Mouse (Mus musculus) G1E (cell line): Measurements from ENCODE around the gene Nme2. TPM values are rescaled to one million over a fixed set of nuclear protein-coding genes. Genes with fewer than 3 reads are reported as not detected.

ENCODE experiments used
- ATAC-seq: 2 replicates; pipeline ENCODE4 v1.8.0; 2016; ENCODE audit warnings: mild to moderate bottlenecking; ENCODE audit not compliant: insufficient number of reproducible peaks, poor library complexity, low FRiP score, severe bottlenecking; ENCODE audit errors: extremely low read depth
- DNase-seq: peaks from one replicate; pipeline ENCODE4 v3.0.0; 2012; ENCODE audit warnings: low spot score
- H3K27me3 ChIP-seq: 2 replicates; pipeline ENCODE4 v1.6.1; 2012; ENCODE audit warnings: mild to moderate bottlenecking, low read length, inconsistent platforms; ENCODE audit not compliant: insufficient read depth
- H3K36me3 ChIP-seq: replicated peaks from 2 replicates; pipeline ENCODE3; 2012; ENCODE audit warnings: mild to moderate bottlenecking, inconsistent platforms
- H3K4me1 ChIP-seq: 2 replicates; pipeline ENCODE4 v1.6.1; 2012; ENCODE audit warnings: low read depth, low read length, inconsistent platforms, mixed read lengths; ENCODE audit not compliant: insufficient read depth
- H3K4me3 ChIP-seq: 2 replicates; pipeline ENCODE4 v1.5.1; 2012; ENCODE audit warnings: low read depth, mild to moderate bottlenecking, inconsistent platforms, low read length, moderate library complexity, mixed read lengths
- H3K9me3 ChIP-seq: replicated peaks from 2 replicates; pipeline ENCODE4 v1.6.1; 2012; ENCODE audit warnings: inconsistent platforms
- CTCF ChIP-seq: IDR thresholded peaks from 2 replicates; pipeline ENCODE4 v1.5.1; 2012; ENCODE audit warnings: low read depth, low read length, inconsistent platforms, mixed read lengths
- GATA1 ChIP-seq: IDR thresholded peaks from 2 replicates; pipeline ENCODE4 v1.6.1; 2012; ENCODE audit warnings: borderline replicate concordance, low read length, inconsistent platforms, mixed read lengths
- GATA2 ChIP-seq: IDR thresholded peaks from 2 replicates; pipeline ENCODE4 v1.6.1; 2012; ENCODE audit warnings: low read depth, low read length, inconsistent platforms, borderline replicate concordance
- POLR2AphosphoS5 ChIP-seq: IDR thresholded peaks from 2 replicates; pipeline ENCODE4 v1.6.1; 2012; ENCODE audit warnings: low read depth, low read length, inconsistent platforms; ENCODE audit not compliant: insufficient replicate concordance
- TAL1 ChIP-seq: conservative IDR thresholded peaks from 2 replicates; pipeline ENCODE4 v1.6.1; 2012; ENCODE audit warnings: low read depth, low read length, inconsistent platforms, mixed read lengths
- polyA plus RNA-seq: library from polyadenylated mRNA; stranded (reverse); fragments of >175 nt; gene quantifications from 2 replicates; pipeline ENCODE4 v1.2.3, GENCODE M21; 2012
- total RNA-seq, 2 experiments: library from RNA; stranded (forward) in 1 of 2; stranded (reverse) in 1 of 2; fragments of 200-1000 nt in 1 of 2; fragments of >200 nt in 1 of 2; fragmentation: Nextera tagmentation in 1 of 2; gene quantifications; 2 replicates each; pipeline ENCODE4 v1.2.3; 2014 to 2017

The Nme2 gene
- total RNA-seq (2014; fragmentation: Nextera tagmentation) (23.6 and 29.3 TPM in 2 replicates), total RNA-seq (2017) (144 and 162 TPM in 2 replicates), polyA plus RNA-seq (131 and 161 TPM in 2 replicates)

- Histone ChIP-seq H3K27me3 (no peaks in the 10 kb centered on the region), H3K4me1 (peaks cover 56% of the 10 kb centered on the region), H3K9me3 (no peaks in the 10 kb centered on the region), H3K4me3 (peak within 1 kb of the TSS; percentile 80), H3K36me3 (peaks cover 82% of the 10 kb centered on the region)
- ATAC-seq, result 0 out of 2 replicates have a peak, but pooled peaks have one; percentile 1
- DNase-seq, result no peak
- TF ChIP-seq GATA2, result no peak
- no peak for TF ChIP-seq CTCF
- no peak for TF ChIP-seq TAL1
- TF ChIP-seq POLR2AphosphoS5, result no peak
- no peak for TF ChIP-seq GATA1
These were observed at the start of gene Nme2 for GRCm38 (mm10) chr11:93956159-93956558. Gene Nme2, minus strand, starts transcription at chr11:93956259.

GRCm38 (mm10) chr11:94003346-94003745 is 47.3 kb upstream of the Nme2 start:
- TF ChIP-seq GATA1, result no peak
- TF ChIP-seq TAL1, result no peak
- TF ChIP-seq POLR2AphosphoS5, result no peak
- no peak for TF ChIP-seq GATA2
- TF ChIP-seq CTCF, result no peak
- no peaks in the 10 kb centered on the region for H3K9me3 ChIP-seq
- DNase-seq (no peak), ATAC-seq (no peak)
- peaks cover 36% of the 10 kb centered on the region for H3K36me3 ChIP-seq
- no peaks in the 10 kb centered on the region for H3K27me3 ChIP-seq
- H3K4me3 ChIP-seq, result no peak overlapping the region
- H3K4me1 ChIP-seq, result peaks cover 13% of the 10 kb centered on the region

- TF ChIP-seq CTCF, result no peak
- TF ChIP-seq GATA2, result no peak
- Histone ChIP-seq H3K36me3 (peaks cover 31% of the 10 kb centered on the region), H3K27me3 (no peaks in the 10 kb centered on the region), H3K4me3 (no peak overlapping the region), H3K4me1 (peaks cover 40% of the 10 kb centered on the region), H3K9me3 (no peaks in the 10 kb centered on the region)
- no peak for ATAC-seq
- DNase-seq, result no peak
These were observed 43.2 kb upstream of the Nme2 start for GRCm38 (mm10) chr11:93999276-93999675.

GRCm38 (mm10) chr11:93997141-93997775 is 41.2 kb upstream of the Nme2 start:
- no peaks in the 10 kb centered on the region for H3K9me3 ChIP-seq
- H3K36me3 ChIP-seq, result peaks cover 20% of the 10 kb centered on the region
- H3K4me3 ChIP-seq, result peak overlapping the region; percentile 99
- H3K27me3 ChIP-seq, result no peaks in the 10 kb centered on the region
- ATAC-seq (no peak), DNase-seq (peak; percentile 18)
- peaks cover 48% of the 10 kb centered on the region for H3K4me1 ChIP-seq
- no peak for TF ChIP-seq POLR2AphosphoS5
- TF ChIP-seq GATA2, result no peak
- no peak for TF ChIP-seq GATA1
- no peak for TF ChIP-seq TAL1
- no peak for TF ChIP-seq CTCF

- DNase-seq (peak; percentile 34), ATAC-seq (0 out of 2 replicates have a peak, but pooled peaks have one; percentile 19)
- Histone ChIP-seq H3K4me3 (peak overlapping the region; percentile 99), H3K4me1 (peaks cover 48% of the 10 kb centered on the region), H3K36me3 (peaks cover 19% of the 10 kb centered on the region), H3K9me3 (no peaks in the 10 kb centered on the region), H3K27me3 (no peaks in the 10 kb centered on the region)
- TF ChIP-seq TAL1, result no peak
- no peak for TF ChIP-seq GATA1
These were observed 40.5 kb upstream of the Nme2 start for GRCm38 (mm10) chr11:93996306-93997140.

- no peaks in the 10 kb centered on the region for H3K9me3 ChIP-seq
- no peaks in the 10 kb centered on the region for H3K27me3 ChIP-seq
- H3K4me1 ChIP-seq, result peaks cover 48% of the 10 kb centered on the region
- peak within 1 kb of the TSS; percentile 99 for H3K4me3 ChIP-seq
- DNase-seq (peak; percentile 89), ATAC-seq (peak; percentile 74)
- peaks cover 19% of the 10 kb centered on the region for H3K36me3 ChIP-seq
- TF ChIP-seq GATA1 (no peak), CTCF (no peak), TAL1 (no peak), POLR2AphosphoS5 (no peak), GATA2 (no peak)
These were observed 39.8 kb upstream of the Nme2 start, which contains the start of gene Spag9 for GRCm38 (mm10) chr11:93995720-93996305. Gene Spag9, plus strand, starts transcription at chr11:93996091.
